Mouse (Mus musculus) kidney, postnatal 4 days (tissue): ENCODE measurements at regions not wholly inside any gene's neighbourhood (a gene's known extent, or its start where the extent isn't known, plus 50 kb on each side); places are given as distances from the start of the nearest gene placed in this dataset.

Source experiments
- DNase-seq, 2 experiments: peaks; one replicate each; pipeline ENCODE4 v3.0.0; 2021; ENCODE audit warnings: mixed read lengths in 2 of 2

DNA sequence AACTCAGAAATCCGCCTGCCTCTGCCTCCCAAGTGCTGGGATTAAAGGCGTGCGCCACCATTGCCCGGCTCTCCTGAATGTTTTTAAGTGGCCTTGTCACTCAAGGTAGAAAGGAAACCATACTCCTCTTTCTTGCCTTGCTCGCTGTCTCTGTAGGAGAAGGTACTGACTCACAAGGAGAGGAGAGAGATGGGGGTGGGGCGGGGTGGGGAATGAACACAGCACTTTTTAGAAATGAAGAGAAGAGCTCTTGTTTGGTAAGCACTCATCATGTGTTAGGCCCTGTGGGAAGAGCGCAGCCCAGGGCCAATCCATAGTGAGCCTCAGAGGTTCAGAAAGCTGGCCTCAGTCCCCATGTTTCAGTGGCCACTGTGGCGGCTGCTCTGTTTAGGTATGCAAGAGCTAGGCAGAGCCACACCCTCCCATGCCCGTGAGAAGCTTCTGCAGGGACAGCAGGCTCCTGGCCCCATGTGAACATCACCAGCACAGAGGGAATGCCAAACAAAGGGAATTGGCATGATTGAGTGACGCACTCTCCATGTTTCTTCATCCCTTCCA lies 1225.9 kb upstream of the A1bg start:
- DNase-seq, result no peak

GRCm38 (mm10) chr15:62147343-62147953 lies 1224.6 kb upstream of the A1bg start:
- DNase-seq, result no peak

- DNase-seq, result no peak
Observed at GRCm38 (mm10) chr15:62145643-62146285, 1223.0 kb upstream of the A1bg start.

GRCm38 (mm10) chr15:62144776-62145564 lies 1222.2 kb upstream of the A1bg start:
- no peak for DNase-seq

- DNase-seq, result no peak
Observed at GRCm38 (mm10) chr15:62139859-62140258, 1217.0 kb upstream of the A1bg start.

DNA sequence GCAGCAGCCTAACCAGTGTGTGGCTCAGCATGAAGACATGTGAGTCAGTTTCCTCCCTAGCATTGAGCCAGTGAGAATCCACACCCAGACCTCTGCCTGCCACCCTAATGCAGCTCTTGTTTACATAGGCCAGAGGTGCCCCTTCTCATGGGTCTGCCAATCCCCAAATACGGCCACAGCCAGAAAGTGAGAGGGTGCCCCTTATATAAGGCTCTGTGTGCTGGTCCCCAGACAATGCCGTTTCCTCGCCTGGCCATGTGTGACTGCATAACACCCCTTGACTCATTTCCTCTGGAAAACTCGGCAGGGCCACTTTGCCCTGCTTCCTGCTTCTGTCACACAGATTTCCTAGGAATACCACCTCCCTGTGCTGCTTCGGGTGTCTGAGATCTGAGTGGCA lies 1216.4 kb upstream of the A1bg start:
- peak in 1 of 2 experiments; percentile 42 for DNase-seq

- no peak for DNase-seq
Observed at GRCm38 (mm10) chr15:62138701-62139100, 1215.9 kb upstream of the A1bg start.

DNA sequence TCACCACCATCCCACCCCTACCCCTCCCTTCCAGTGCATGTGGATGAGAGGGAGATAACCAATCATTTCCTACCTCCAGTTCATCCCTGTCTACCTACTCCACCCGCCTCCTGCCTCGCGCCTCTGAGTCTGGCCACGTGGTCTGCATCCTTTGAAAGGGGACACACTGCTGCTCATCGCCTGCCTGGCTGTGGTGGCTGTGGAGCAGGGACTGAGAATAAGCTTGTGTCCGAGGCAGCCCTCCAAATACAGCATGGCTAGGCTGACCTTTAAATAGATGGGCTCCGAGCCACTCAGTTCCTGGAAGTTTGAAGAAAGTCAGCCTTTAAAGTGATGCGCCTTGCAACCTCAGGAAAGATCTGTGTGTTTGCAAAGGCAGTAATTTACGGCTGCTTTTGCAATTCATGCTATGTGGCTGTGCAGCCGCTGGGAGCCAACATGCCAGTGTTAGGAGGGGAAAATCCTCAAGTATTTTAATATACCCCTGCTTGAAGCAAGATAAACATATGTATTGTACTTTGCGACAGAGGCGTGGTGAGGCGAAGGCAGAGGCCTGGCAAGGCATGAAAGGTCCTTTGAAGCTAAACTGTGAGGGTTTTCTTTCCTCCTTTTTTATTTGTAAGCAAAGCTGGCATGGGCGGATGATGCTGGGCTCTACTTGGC lies 1214.3 kb upstream of the A1bg start:
- DNase-seq, result peak; percentile 53 to 60

DNA sequence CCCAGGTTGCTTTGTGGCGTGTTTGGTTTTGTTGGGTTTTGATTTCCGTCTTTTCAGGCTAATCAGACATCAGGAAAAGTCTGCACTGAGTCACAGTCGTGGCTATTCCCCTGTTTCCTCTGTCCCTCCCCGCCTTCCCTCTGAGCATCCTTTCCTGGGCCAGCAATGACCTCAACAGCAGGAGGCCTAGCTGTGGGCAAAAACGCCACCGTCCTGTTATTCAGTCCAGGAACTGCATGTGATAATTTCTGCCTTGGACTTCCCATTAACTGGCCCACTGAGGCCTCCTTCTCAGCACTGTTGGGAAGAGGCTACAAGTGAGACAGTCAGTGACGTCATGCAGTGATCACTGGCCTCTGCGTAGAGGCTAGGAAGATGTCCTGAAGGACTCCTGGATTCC lies 1212.0 kb upstream of the A1bg start:
- no peak for DNase-seq

- DNase-seq, result no peak
Observed at GRCm38 (mm10) chr15:62134308-62134707, 1211.5 kb upstream of the A1bg start.

GRCm38 (mm10) chr15:62132895-62133294 lies 1210.1 kb upstream of the A1bg start:
- peak in 1 of 2 experiments; percentile 58 for DNase-seq

DNA sequence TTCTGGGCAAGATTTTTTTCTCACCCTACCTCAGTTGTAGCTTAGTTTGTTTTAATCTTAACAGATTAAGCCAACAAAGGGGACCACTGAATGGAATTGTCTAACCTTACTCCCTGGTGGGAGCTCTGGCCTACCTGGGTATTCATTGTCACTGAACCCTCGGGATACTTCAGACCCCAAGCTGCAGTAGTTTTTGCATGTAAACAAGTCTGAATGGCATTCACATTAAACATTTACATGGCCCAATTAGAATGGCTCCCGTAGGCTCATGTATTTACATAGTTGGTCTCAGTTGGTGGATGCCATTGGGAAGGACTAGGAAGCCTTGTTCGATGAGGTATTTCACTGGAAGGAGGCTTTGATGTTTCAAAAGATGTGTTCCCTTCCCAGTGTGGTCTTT lies 1208.9 kb upstream of the A1bg start:
- no peak for DNase-seq

DNA sequence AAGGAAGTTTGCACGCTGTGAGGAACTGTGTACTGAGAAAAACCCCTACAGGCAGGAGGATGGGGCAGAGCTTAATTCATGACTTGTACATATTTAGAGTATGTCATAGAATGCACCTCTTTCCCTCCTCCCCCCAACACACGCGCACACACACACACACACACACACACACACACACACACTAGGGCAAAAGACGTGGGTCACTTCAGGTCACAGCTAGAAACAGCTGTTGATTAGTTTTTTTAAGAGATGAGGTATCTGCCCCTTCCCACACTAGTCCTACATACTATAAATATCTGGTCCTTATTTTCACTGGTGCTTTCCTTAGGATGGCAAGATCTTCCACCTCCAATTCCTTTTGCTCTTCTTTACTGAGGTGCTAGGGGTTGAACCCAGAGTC lies 1207.7 kb upstream of the A1bg start:
- no peak for DNase-seq

- DNase-seq, result no peak
Observed at GRCm38 (mm10) chr15:62128546-62129212, 1205.9 kb upstream of the A1bg start.

DNA sequence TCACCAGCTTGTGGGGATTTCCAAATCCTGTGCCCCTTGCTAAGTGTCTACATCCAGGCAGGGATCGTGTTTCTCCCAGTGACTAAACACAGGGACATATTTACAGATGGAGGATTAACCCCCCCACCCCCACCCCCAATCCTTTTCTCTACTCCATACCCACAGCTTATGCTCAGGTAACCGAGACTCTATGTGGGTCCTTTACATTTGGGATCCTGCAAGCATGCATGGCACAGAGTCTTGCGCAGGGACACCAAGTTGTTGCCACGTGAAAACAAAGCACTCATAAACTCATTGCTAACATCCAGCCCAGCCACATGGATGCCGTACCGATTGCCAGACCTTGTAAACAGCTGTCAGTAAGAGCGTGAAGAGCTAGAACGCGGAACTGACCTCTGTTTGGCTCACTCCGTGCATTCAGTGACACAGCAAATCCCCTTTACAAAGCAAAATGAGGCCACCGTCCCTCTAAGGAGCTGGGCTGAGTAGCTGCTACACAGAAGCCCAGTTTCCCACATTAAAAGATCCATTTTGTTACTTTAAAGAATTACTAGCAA lies 1204.9 kb upstream of the A1bg start:
- no peak for DNase-seq

DNA sequence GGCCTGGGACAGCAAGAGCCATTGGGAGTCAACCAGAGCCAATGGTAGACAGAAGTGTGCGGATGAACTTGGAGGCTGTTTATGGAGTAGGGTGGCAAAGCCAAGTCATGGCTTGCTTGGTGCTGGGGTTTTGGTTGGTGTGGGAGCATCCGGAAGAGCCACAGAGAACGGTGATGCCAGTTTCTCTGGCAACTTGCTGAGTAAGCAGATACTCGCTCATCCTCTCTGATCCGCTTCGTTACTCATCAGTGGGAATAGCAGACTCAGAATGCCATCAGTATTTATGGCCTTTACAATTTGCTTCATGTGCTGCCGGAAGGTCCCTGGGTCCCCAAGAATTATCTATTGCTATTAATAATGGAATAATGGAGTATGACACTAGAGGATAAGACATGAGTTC lies 1202.9 kb upstream of the A1bg start:
- DNase-seq, result no peak

- no peak for DNase-seq
Observed at GRCm38 (mm10) chr15:62123756-62124155, 1200.9 kb upstream of the A1bg start.

DNA sequence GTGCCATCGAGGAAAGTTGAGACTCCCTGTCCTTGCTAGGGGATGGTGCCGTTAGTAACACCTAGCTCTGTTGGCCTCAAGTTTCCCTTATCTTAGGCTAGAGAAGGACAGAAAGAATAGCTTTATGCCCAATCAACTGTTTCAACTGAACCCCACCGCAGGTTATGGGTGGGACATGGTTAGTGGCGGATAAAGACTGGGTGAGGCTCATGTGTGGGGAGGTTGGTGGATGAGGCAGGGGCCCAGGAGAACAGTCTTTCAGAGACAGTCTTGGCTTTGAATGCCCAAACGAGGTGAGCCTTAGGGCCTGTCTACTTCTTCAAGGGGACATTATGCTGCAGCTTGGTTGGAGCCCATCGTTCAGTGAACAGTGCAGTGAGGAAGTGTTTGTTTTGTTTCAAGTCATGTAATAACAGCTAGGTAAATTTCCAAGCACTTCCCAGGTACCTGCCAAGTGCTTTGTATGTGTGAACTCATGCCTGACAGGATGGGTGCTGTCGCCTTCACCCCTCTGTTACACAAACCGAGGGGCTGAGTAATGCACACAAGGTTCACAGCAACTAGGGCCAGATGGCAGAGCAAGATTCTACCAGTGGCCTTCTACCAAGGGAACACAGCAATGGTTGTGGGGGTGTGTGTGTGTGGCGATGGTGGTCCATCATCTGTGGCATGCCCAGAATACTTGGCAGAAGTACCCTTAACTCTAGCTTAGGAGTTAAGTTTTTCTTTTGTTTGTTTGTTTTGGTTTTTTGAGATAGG lies 1199.6 kb upstream of the A1bg start:
- DNase-seq, result no peak

- no peak for DNase-seq
Observed at GRCm38 (mm10) chr15:62121696-62122095, 1198.9 kb upstream of the A1bg start.

DNA sequence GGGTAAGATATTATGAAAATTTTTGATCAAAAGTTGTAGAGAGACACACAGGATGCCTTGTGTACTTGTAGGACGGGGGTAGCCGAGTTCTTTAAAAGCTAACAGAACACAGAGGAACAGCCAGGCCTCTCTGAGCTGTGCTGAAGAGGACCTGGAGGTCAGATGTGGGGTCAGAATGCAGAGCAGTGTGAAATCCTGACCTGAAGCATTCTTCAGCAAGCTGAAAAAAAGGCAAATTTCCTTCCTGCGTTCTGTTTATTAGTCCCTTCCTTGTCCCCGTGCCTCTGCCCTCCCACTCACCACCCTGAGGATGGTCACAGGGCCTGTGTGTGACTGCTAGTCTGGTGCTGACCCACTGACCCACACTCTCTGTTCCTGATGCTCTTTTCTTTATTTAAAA lies 1197.9 kb upstream of the A1bg start:
- DNase-seq, result no peak

- DNase-seq, result peak; percentile 48 to 66
Observed at GRCm38 (mm10) chr15:62118997-62119396, 1196.2 kb upstream of the A1bg start.

GRCm38 (mm10) chr15:62116184-62116583 lies 1193.4 kb upstream of the A1bg start:
- no peak for DNase-seq
